Mouse (Mus musculus) monocyte, adult 5-6 weeks (primary cell): ENCODE measurements around the gene Rnf111. TPM values are rescaled to one million over a fixed set of nuclear protein-coding genes. Genes with fewer than 3 reads are reported as not detected.
"Not testable (repeated sequence)": the region's sequence is repeated elsewhere in the genome, so short reads cannot be mapped to it uniquely, and the experiment has no call there.

Experiments
- ATAC-seq: fragments of 153-309, 156-312 bp; replicated peaks from 2 replicates; pipeline ENCODE4 v1.8.0; 2017; ENCODE audit warnings: mild to moderate bottlenecking; ENCODE audit not compliant: low TSS enrichment, insufficient number of reproducible peaks, severe bottlenecking, poor library complexity, low FRiP score
- total RNA-seq: library from RNA; stranded (forward); fragments of 200-1000, 200-491, 200-594 nt; gene quantifications from 3 replicates; pipeline ENCODE4 v1.2.3, GENCODE M21; 2017

Rnf111 gene
- total RNA-seq, 1 experiment from 2014 or later = 57.7 TPM

- peak; percentile 42; the same call in 1 of the 2 replicates for ATAC-seq
Observed at GRCm38 (mm10) chr9:70503015-70503603, 416 bp downstream of the Rnf111 start.

GRCm38 (mm10) chr9:70502284-70503014 lies 1.1 kb downstream of the Rnf111 start:
- no peak for ATAC-seq

GRCm38 (mm10) chr9:70496990-70497389 lies 6.5 kb downstream of the Rnf111 start:
- ATAC-seq = no peak

GRCm38 (mm10) chr9:70493038-70493437 lies 10.5 kb downstream of the Rnf111 start:
- ATAC-seq = no peak

GRCm38 (mm10) chr9:70491176-70491575 lies 12.3 kb downstream of the Rnf111 start:
- no peak for ATAC-seq

- ATAC-seq = no peak
Observed at GRCm38 (mm10) chr9:70487401-70487800, 16.1 kb downstream of the Rnf111 start.

GRCm38 (mm10) chr9:70485840-70486239 lies 17.7 kb downstream of the Rnf111 start:
- no peak for ATAC-seq

- ATAC-seq = no peak
Observed at GRCm38 (mm10) chr9:70483495-70483894, 20.0 kb downstream of the Rnf111 start.

- ATAC-seq = no peak
Observed at GRCm38 (mm10) chr9:70481872-70482271, 21.7 kb downstream of the Rnf111 start.

GRCm38 (mm10) chr9:70477229-70477628 lies 26.3 kb downstream of the Rnf111 start:
- ATAC-seq = no peak

GRCm38 (mm10) chr9:70475777-70476270 lies 27.7 kb downstream of the Rnf111 start:
- ATAC-seq = no peak

- no peak for ATAC-seq
Observed at GRCm38 (mm10) chr9:70473400-70473799, 30.1 kb downstream of the Rnf111 start.

GRCm38 (mm10) chr9:70463091-70463490 lies 40.4 kb downstream of the Rnf111 start:
- not testable (repeated sequence) for ATAC-seq

- ATAC-seq = no peak
Observed at GRCm38 (mm10) chr9:70452371-70452770, 51.2 kb downstream of the Rnf111 start.

- ATAC-seq = no peak
Observed at GRCm38 (mm10) chr9:70449072-70449471, 54.5 kb downstream of the Rnf111 start.

GRCm38 (mm10) chr9:70439959-70440358 lies 63.6 kb downstream of the Rnf111 start:
- ATAC-seq = no peak

GRCm38 (mm10) chr9:70422661-70423060 lies 80.9 kb downstream of the Rnf111 start:
- no peak for ATAC-seq

- ATAC-seq = peak; percentile 99
Observed at GRCm38 (mm10) chr9:70421257-70422056, 82.1 kb downstream of the Rnf111 start, which contains the start of gene Ccnb2. Gene Ccnb2 (minus strand): TSS chr9:70421547.

GRCm38 (mm10) chr9:70416412-70416811 lies 87.1 kb downstream of the Rnf111 start:
- ATAC-seq = no peak
